Mouse (Mus musculus): ENCODE measurements around the gene Kitl.

- TF ChIP-seq TAL1 (IDR thresholded peaks at IDR 0.05; ENCODE audit: low read length), result no peak
- no peak for TF ChIP-seq GATA1 (IDR thresholded peaks at IDR 0.05; ENCODE audit: low read length)
Measured at GRCm38 (mm10) chr10:100066374-100066773, 50.9 kb downstream of the Kitl start.
